Mouse (Mus musculus): ENCODE measurements at regions not wholly inside any gene's neighbourhood (a gene's known extent, or its start where the extent isn't known, plus 50 kb on each side); places are given as distances from the start of the nearest gene placed in this dataset.

DNA sequence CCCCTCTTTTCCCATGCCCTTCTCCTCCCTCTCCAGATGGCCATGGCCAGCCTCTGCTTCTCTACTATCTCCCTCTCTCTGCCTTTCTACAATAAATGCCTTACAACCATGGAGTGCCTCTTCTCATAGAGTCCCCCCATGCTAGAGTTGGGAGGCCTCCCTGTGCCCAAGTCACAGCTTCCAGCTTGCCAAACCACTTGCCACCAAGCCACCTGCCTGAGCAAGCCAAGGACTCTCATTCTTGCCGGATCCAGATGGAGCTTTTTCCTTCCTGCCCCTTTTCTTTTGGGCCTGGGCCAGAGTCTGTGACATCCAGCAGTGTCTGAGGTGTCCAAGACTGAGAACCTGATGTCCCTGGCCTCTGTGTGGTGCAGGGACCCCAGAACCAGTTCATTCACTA lies 367.4 kb upstream of the Arhgap42 start:
- Histone ChIP-seq H3K27me3 (ENCODE audit: control insufficient read depth, insufficient read depth, low read length) (no peaks in the 10 kb centered on the region), H3K4me1 (ENCODE audit: control insufficient read depth, insufficient read depth, low read length) (no peaks in the 10 kb centered on the region), H3K27ac (replicated peaks; ENCODE audit: low read depth, low read length) (no peak overlapping the region), H3K9me3 (ENCODE audit: control insufficient read depth, low read length) (no peaks in the 10 kb centered on the region), H3K36me3 (ENCODE audit: control insufficient read depth, insufficient read depth, low read length) (no peaks in the 10 kb centered on the region), H3K9ac (ENCODE audit: low read length) (no peak overlapping the region), H3K4me2 (ENCODE audit: low read depth, severe bottlenecking) (no peak overlapping the region), H3K4me3 (ENCODE audit: low read depth, low read length) (no peak overlapping the region)
- ATAC-seq (ENCODE audit: insufficient number of reproducible peaks, low FRiP score, low TSS enrichment, low read depth) = no peak
- 96% methylated on average over 1 of the region's 1 CpGs for WGBS
- no peak for DNase-seq (ENCODE audit: low spot score)

DNA sequence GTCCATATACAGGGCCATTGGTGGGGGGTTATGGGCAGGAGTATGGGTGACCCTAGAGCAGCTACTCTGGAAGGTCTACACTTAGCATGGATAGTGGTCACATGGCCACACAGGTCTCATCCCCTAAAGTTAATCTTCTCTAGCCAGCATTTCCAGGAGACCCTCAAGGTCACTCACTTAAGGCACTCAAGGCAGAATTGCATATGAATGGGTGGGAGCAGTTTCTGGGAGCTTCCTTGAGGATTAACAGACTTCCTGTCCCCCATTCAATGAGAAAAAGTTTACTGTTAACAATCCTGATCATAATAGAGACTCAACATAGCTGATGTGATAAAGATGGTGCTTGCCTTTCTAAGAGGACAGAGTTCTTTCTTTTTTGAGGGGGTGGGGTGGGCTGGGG lies 352.4 kb upstream of the Arhgap42 start:
- Histone ChIP-seq H3K4me1 (ENCODE audit: control insufficient read depth, insufficient read depth, low read length) (no peaks in the 10 kb centered on the region), H3K4me3 (ENCODE audit: low read depth, low read length) (no peak overlapping the region), H3K36me3 (ENCODE audit: control insufficient read depth, insufficient read depth, low read length) (no peaks in the 10 kb centered on the region), H3K27ac (replicated peaks; ENCODE audit: low read depth, low read length) (no peak overlapping the region), H3K4me2 (ENCODE audit: low read depth, severe bottlenecking) (no peak overlapping the region), H3K27me3 (ENCODE audit: control insufficient read depth, insufficient read depth, low read length) (no peaks in the 10 kb centered on the region), H3K9me3 (ENCODE audit: control insufficient read depth, low read length) (no peaks in the 10 kb centered on the region), H3K9ac (ENCODE audit: low read length) (no peak overlapping the region)
- DNase-seq (ENCODE audit: low spot score) (no peak), ATAC-seq (ENCODE audit: insufficient number of reproducible peaks, low FRiP score, low TSS enrichment, low read depth) (no peak)

DNA sequence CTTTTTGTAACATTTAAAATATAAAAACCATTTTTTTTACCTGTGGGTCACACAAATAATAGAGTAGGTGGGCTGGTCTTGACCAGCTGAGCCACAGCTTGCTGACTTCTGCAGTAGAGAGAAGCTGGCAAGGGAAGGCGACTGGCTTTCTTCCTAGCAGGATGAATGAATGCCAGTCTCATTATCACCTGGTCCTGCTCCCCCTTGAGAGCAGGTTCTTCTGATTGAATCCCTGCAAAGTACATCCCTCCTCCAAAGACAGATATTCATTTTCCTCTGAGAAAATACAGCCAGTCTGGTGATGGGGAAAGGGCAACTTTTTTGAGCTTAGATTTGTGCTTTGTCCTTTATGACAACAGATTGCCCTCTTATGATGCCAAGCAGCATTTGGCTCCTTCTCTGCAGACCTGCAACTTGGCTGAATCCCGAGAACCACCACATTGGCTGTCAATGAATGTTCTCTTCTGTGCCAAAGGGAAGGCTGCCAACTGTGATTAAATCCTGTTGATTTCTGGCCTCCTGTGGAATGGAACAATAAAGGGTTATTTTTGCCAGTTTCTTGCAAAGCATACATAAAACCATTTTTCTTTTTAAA lies 344.2 kb upstream of the Arhgap42 start:
- Histone ChIP-seq H3K9ac (ENCODE audit: low read length) (no peak overlapping the region), H3K4me3 (ENCODE audit: low read depth, low read length) (no peak overlapping the region), H3K27ac (replicated peaks; ENCODE audit: low read depth, low read length) (no peak overlapping the region), H3K4me2 (ENCODE audit: low read depth, severe bottlenecking) (no peak overlapping the region), H3K9me3 (ENCODE audit: control insufficient read depth, low read length) (no peaks in the 10 kb centered on the region), H3K4me1 (ENCODE audit: control insufficient read depth, insufficient read depth, low read length) (no peaks in the 10 kb centered on the region), H3K27me3 (ENCODE audit: control insufficient read depth, insufficient read depth, low read length) (no peaks in the 10 kb centered on the region), H3K36me3 (ENCODE audit: control insufficient read depth, insufficient read depth, low read length) (no peaks in the 10 kb centered on the region)
- DNase-seq (ENCODE audit: low spot score) = no peak
- ATAC-seq (ENCODE audit: insufficient number of reproducible peaks, low FRiP score, low TSS enrichment, low read depth) = no peak
- 85% methylated on average over 2 of the region's 2 CpGs for WGBS

DNA sequence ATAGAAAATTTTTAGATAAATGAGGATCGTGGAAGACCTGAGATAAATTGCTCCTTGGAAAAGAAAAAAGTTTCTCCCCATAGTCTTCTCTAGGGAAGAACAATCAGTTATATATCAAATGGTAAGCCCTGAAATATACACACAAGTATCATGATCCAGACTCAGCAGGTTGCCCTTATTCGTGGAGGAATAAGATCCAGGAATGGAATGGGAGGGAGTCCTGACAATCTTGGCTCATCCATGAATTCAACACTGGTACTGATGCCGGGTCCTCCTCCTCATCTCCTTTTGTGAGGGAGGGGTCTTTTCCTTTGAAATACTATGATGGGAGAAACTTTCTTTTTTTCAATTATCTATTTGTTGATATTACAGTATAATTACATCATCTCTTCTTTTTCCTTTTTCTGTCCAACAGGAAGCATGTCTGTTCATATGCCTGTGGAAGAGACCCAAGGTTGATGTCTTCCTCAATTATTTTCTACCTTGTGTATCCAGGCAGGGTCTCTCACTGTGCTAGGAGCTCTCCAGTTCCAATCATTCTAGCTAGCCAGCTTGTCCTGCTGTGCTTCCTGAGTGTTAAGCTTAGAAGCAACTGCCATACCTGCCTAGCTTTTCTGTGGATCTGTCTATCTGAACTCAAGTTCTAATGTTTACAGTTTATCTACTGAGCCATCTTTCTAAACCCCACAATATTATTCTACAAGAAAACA lies 343.6 kb upstream of the Arhgap42 start:
- H3K27me3 ChIP-seq (ENCODE audit: control insufficient read depth, insufficient read depth, low read length) = no peaks in the 10 kb centered on the region
- no peak for DNase-seq (ENCODE audit: low spot score)
- H3K36me3 ChIP-seq (ENCODE audit: control insufficient read depth, insufficient read depth, low read length) = no peaks in the 10 kb centered on the region
- 84% methylated on average over 3 of the region's 3 CpGs for WGBS
- H3K4me2 ChIP-seq (ENCODE audit: low read depth, severe bottlenecking) = no peak overlapping the region
- no peak for ATAC-seq (ENCODE audit: insufficient number of reproducible peaks, low FRiP score, low TSS enrichment, low read depth)
- no peaks in the 10 kb centered on the region for H3K9me3 ChIP-seq (ENCODE audit: control insufficient read depth, low read length)
- no peak overlapping the region for H3K4me3 ChIP-seq (ENCODE audit: low read depth, low read length)
- H3K9ac ChIP-seq (ENCODE audit: low read length) = no peak overlapping the region
- no peak overlapping the region for H3K27ac ChIP-seq (replicated peaks; ENCODE audit: low read depth, low read length)
- H3K4me1 ChIP-seq (ENCODE audit: control insufficient read depth, insufficient read depth, low read length) = no peaks in the 10 kb centered on the region

DNA sequence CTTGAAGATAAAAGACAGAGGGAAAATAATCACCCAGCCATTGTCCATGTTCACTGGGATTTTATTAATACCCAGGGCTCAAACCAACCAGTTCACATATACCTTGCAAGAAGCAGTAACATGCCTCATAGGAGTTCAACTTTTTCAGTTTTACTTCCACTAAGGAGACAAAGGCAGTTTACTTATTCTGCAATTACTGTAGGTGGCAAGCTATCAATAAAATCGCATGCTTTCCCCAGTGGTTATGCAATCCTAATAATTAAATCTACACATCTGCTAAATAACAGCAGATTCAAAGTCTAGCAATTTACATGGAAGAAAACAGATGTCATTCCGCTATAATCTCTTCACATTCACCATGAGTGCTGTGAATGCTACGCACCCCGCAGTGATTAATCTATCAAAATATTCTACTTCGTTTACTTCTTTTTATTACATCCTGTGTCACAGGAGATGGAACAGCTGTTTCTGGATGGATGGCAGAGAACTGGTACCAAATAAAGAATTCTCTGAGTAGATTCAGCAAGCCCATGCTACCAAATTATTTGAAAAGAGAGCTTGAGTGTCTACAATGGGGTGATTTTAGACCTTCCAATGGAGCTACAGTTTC lies 329.2 kb upstream of the Arhgap42 start:
- no peak for ATAC-seq (ENCODE audit: insufficient number of reproducible peaks, low FRiP score, low TSS enrichment, low read depth)
- Histone ChIP-seq H3K27me3 (ENCODE audit: control insufficient read depth, insufficient read depth, low read length) (no peaks in the 10 kb centered on the region), H3K4me1 (ENCODE audit: control insufficient read depth, insufficient read depth, low read length) (no peaks in the 10 kb centered on the region), H3K9me3 (ENCODE audit: control insufficient read depth, low read length) (no peaks in the 10 kb centered on the region), H3K27ac (replicated peaks; ENCODE audit: low read depth, low read length) (no peak overlapping the region), H3K4me2 (ENCODE audit: low read depth, severe bottlenecking) (no peak overlapping the region), H3K36me3 (ENCODE audit: control insufficient read depth, insufficient read depth, low read length) (no peaks in the 10 kb centered on the region), H3K9ac (ENCODE audit: low read length) (no peak overlapping the region), H3K4me3 (ENCODE audit: low read depth, low read length) (no peak overlapping the region)
- 82% methylated on average over 5 of the region's 5 CpGs for WGBS
- DNase-seq (ENCODE audit: low spot score) = no peak

DNA sequence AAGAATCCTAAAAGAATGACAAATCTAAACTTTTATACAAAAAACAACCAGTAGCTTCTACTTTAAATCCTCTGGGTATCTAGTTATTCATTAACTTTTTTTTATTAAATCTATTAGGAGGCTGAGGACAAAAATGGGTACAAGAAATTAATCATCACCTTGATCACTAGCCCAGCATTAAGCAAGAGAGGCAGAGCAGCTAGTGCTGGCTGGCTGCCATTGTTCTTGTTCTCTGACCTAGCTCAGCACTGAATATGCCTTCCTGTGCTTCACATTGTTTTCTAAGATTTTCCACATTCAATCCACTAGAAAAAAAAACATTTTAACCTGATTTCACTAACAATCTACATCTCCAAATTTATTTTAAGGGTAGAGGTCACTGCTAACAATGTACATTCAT lies 325.6 kb upstream of the Arhgap42 start:
- H3K9ac ChIP-seq (ENCODE audit: low read length) = no peak overlapping the region
- no peaks in the 10 kb centered on the region for H3K36me3 ChIP-seq (ENCODE audit: control insufficient read depth, insufficient read depth, low read length)
- H3K27me3 ChIP-seq (ENCODE audit: control insufficient read depth, insufficient read depth, low read length) = no peaks in the 10 kb centered on the region
- H3K27ac ChIP-seq (replicated peaks; ENCODE audit: low read depth, low read length) = no peak overlapping the region
- no peaks in the 10 kb centered on the region for H3K9me3 ChIP-seq (ENCODE audit: control insufficient read depth, low read length)
- ATAC-seq (ENCODE audit: insufficient number of reproducible peaks, low FRiP score, low TSS enrichment, low read depth) (no peak), DNase-seq (ENCODE audit: low spot score) (no peak)
- no peaks in the 10 kb centered on the region for H3K4me1 ChIP-seq (ENCODE audit: control insufficient read depth, insufficient read depth, low read length)
- no peak overlapping the region for H3K4me3 ChIP-seq (ENCODE audit: low read depth, low read length)
- no peak overlapping the region for H3K4me2 ChIP-seq (ENCODE audit: low read depth, severe bottlenecking)

DNA sequence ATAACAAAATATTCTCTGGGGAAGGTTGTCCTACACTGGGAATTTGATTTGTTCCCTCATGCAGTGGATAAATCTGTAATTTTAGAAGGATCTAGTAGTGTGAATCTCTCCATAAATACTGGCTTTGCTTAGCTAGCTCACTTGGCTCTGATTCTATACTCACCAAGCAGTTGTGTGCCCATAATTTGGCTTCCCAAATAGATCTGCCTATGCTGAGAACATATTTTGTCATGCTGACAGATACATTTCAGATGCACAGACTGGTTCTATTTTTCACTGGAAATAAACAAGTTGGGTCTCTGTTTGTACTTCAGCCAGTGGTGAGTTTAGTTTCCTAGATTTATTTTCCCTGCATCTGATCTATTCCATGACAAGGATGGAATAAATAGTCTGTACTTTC lies 309.8 kb upstream of the Arhgap42 start:
- Histone ChIP-seq H3K27ac (replicated peaks; ENCODE audit: low read depth, low read length) (no peak overlapping the region), H3K9ac (ENCODE audit: low read length) (no peak overlapping the region), H3K4me3 (ENCODE audit: low read depth, low read length) (no peak overlapping the region), H3K9me3 (ENCODE audit: control insufficient read depth, low read length) (no peaks in the 10 kb centered on the region), H3K36me3 (ENCODE audit: control insufficient read depth, insufficient read depth, low read length) (no peaks in the 10 kb centered on the region), H3K4me2 (ENCODE audit: low read depth, severe bottlenecking) (no peak overlapping the region), H3K27me3 (ENCODE audit: control insufficient read depth, insufficient read depth, low read length) (no peaks in the 10 kb centered on the region), H3K4me1 (ENCODE audit: control insufficient read depth, insufficient read depth, low read length) (no peaks in the 10 kb centered on the region)
- ATAC-seq (ENCODE audit: insufficient number of reproducible peaks, low FRiP score, low TSS enrichment, low read depth) = no peak
- DNase-seq (ENCODE audit: low spot score) = no peak

DNA sequence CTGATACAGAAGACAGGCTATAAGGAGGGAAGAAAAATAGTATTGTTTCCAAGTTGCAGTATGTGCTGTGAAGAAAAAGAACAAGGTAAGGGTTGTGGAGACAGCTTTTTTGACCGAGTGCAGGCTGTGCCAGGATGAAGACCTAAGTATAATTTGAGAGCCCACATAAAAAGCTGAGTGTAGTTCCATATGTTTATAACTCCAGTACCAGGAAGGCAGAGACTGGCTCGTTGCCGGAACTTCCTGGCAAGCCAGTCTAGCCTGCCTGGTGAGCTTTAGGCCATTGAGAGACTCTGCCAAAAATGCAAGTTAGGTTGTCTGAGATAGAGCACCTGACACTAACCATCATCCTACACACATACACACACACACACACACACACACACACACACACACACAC lies 308.7 kb upstream of the Arhgap42 start:
- no peaks in the 10 kb centered on the region for H3K27me3 ChIP-seq (ENCODE audit: control insufficient read depth, insufficient read depth, low read length)
- no peak overlapping the region for H3K9ac ChIP-seq (ENCODE audit: low read length)
- H3K36me3 ChIP-seq (ENCODE audit: control insufficient read depth, insufficient read depth, low read length) = no peaks in the 10 kb centered on the region
- H3K4me2 ChIP-seq (ENCODE audit: low read depth, severe bottlenecking) = no peak overlapping the region
- H3K27ac ChIP-seq (replicated peaks; ENCODE audit: low read depth, low read length) = no peak overlapping the region
- no peak overlapping the region for H3K4me3 ChIP-seq (ENCODE audit: low read depth, low read length)
- H3K4me1 ChIP-seq (ENCODE audit: control insufficient read depth, insufficient read depth, low read length) = no peaks in the 10 kb centered on the region
- DNase-seq (ENCODE audit: low spot score) (no peak), ATAC-seq (ENCODE audit: insufficient number of reproducible peaks, low FRiP score, low TSS enrichment, low read depth) (no peak)
- WGBS = 79% methylated on average over 3 of the region's 3 CpGs
- H3K9me3 ChIP-seq (ENCODE audit: control insufficient read depth, low read length) = no peaks in the 10 kb centered on the region

DNA sequence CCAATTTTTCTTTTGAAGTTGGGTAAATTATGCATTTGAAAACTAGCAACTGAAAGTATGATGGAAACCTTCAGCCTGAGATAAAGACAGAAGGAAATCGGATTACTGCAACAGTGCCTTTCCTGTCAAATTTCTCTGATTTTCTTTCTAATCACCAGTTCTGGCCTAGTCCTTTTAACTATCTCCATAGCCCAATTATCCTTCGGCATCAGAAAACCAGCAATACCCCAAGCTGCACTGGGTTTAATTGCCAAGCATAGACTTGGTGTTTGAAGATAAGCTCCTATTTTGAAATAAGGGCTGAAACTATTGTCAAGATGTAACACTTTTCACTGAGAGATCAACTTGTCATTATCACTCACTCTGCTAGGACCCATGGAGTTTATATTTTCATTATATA lies 308.2 kb upstream of the Arhgap42 start:
- Histone ChIP-seq H3K4me1 (ENCODE audit: control insufficient read depth, insufficient read depth, low read length) (no peaks in the 10 kb centered on the region), H3K4me3 (ENCODE audit: low read depth, low read length) (no peak overlapping the region), H3K4me2 (ENCODE audit: low read depth, severe bottlenecking) (no peak overlapping the region), H3K9ac (ENCODE audit: low read length) (no peak overlapping the region), H3K9me3 (ENCODE audit: control insufficient read depth, low read length) (no peaks in the 10 kb centered on the region), H3K36me3 (ENCODE audit: control insufficient read depth, insufficient read depth, low read length) (no peaks in the 10 kb centered on the region), H3K27me3 (ENCODE audit: control insufficient read depth, insufficient read depth, low read length) (no peaks in the 10 kb centered on the region), H3K27ac (replicated peaks; ENCODE audit: low read depth, low read length) (no peak overlapping the region)
- WGBS = 84% methylated on average over 2 of the region's 2 CpGs
- ATAC-seq (ENCODE audit: insufficient number of reproducible peaks, low FRiP score, low TSS enrichment, low read depth) = no peak
- DNase-seq (ENCODE audit: low spot score) = no peak

Data from limb, embryonic 11.5 days (tissue).